9 mouse cellular contexts compared by ENCODE assay signal in the genomic region with DNA sequence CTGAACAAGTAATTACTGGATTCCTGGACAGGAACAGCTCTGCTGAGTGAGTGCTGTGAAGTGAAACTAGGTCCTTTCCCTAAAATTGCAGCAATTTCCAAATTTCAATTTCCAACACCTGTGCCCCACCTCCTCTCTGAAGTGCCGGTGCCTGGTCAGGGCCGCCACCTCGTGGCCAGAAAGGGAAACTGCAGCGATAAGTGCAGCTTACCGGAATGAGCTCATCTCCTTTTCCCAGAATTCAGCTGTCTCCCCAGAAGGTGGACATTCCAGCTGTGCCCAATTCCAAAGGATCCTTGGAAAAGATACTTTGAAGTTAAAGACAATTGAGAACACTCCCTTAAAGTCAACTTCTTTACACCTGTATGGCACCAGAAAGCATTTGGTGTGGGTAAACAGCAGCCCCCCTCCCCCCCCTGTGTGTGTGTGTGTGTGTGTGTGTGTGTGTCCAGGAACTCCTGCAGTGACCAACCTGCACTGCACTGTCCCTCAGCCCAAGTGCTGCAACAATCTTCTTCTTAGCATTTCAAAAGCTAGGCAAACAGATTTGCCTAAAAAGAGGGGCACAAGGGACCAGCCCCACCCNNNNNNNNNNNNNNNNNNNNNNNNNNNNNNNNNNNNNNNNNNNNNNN. TPM values are rescaled to one million over a fixed set of nuclear protein-coding genes. Genes with fewer than 3 reads are reported as not detected.
DNase-seq lines count a peak whose midpoint lies in the region; ATAC-seq and TF ChIP-seq lines count a peak whose summit lies in the region.
"Had no signal": no experiment of that assay in that cellular context is flagged by ENCODE, and none has a peak within 500 bp of the region (broad histone marks: within the 10 kb centered on the region; RNA-seq: fewer than 3 reads in every experiment).

No protein-coding gene starts in this region.

- peak; percentile 84 for DNase-seq in NIH3T3 (ENCODE audit: low read depth)
- DNase-seq in cerebellum, adult 11-12 months, result peak; percentile 71
- DNase-seq in frontal cortex, postnatal 14 days (ENCODE audit: low spot score in 2 of 2), result peak; percentile 49 to 79
- DNase-seq in hindbrain, postnatal 0 days (ENCODE audit: low spot score), result peak; percentile 77
- peak; percentile 67 to 69 for DNase-seq in layer of hippocampus, postnatal 36 days
- DNase-seq in right cerebral cortex, postnatal 36 days (ENCODE audit: low spot score in 2 of 2), result peak; percentile 65 to 79
- peak; percentile 60 for DNase-seq in yolk sac, embryonic 10.5 days (ENCODE audit: low spot score)

- H3K4me3 ChIP-seq in hindbrain, postnatal 0 days (ENCODE audit: low read length), result no peak overlapping the region
- H3K4me3 ChIP-seq: limb, embryonic 13.5 days had no signal

- H3K36me3 ChIP-seq in hindbrain, postnatal 0 days (ENCODE audit: insufficient read depth, low read length), result no peaks in the 10 kb centered on the region
- H3K36me3 ChIP-seq: limb, embryonic 13.5 days had no signal

- no peak overlapping the region for H3K4me2 ChIP-seq in hindbrain, postnatal 0 days (ENCODE audit: low read depth, low read length)
- H3K4me2 ChIP-seq: limb, embryonic 13.5 days had no signal

- no peaks in the 10 kb centered on the region for H3K9me3 ChIP-seq in hindbrain, postnatal 0 days (ENCODE audit: low read length)
- H3K9me3 ChIP-seq: limb, embryonic 13.5 days had no signal

- no peaks in the 10 kb centered on the region for H3K4me1 ChIP-seq in hindbrain, postnatal 0 days (ENCODE audit: insufficient read depth, low read length)
- H3K4me1 ChIP-seq: limb, embryonic 13.5 days had no signal

- peak; percentile 96 for TF ChIP-seq CTCF in hindbrain, postnatal 0 days (IDR thresholded peaks at IDR 0.05; ENCODE audit: low read depth)

- H3K27me3 ChIP-seq in hindbrain, postnatal 0 days (ENCODE audit: insufficient read depth, low read length), result no peaks in the 10 kb centered on the region

- WGBS in hindbrain, postnatal 0 days, result 0% methylated on average over 5 of the region's 5 CpGs

- no peak overlapping the region for H3K9ac ChIP-seq in hindbrain, postnatal 0 days (replicated peaks; ENCODE audit: low read length)
- H3K9ac ChIP-seq: limb, embryonic 13.5 days had no signal

- peak; percentile 75 for ATAC-seq in hindbrain, postnatal 0 days
- peak; percentile 88 for ATAC-seq in megakaryocyte, adult 5-6 weeks (ENCODE audit: poor library complexity, severe bottlenecking)

- no peak overlapping the region for H3K27ac ChIP-seq in hindbrain, postnatal 0 days
- H3K27ac ChIP-seq: limb, embryonic 13.5 days had no signal

RNA-seq across cellular contexts. Expression of gene Anxa4, which starts 13.2 kb away (rescaled TPM):
- 2.1 and 4.2 TPM in 2 replicates for total RNA-seq in hindbrain, postnatal 0 days (2014; rRNA removed)
- polyA plus RNA-seq in hindbrain, postnatal 0 days (2015; fragmentation: Nextera tagmentation; extraction: Ambion mirVana), result 6.4 and 6.8 TPM in 2 replicates
- total RNA-seq in layer of hippocampus, postnatal 36 days (2021), result 1 to 10 TPM; 4.8 to 6.0 TPM
- total RNA-seq in megakaryocyte, adult 5-6 weeks (2015), result 41.8 and 43.7 TPM in 2 replicates
- total RNA-seq in megakaryocyte, adult 5-6 weeks (2017), result 55.9 and 65.7 TPM in 2 replicates

RNA-seq across cellular contexts. Expression of gene Aak1, which starts 42.7 kb away (rescaled TPM):
- total RNA-seq in hindbrain, postnatal 0 days (2014; rRNA removed), result 77.8 and 80.8 TPM in 2 replicates
- 27.0 and 32.6 TPM in 2 replicates for polyA plus RNA-seq in hindbrain, postnatal 0 days (2015; fragmentation: Nextera tagmentation; extraction: Ambion mirVana)
- total RNA-seq in layer of hippocampus, postnatal 36 days (2021), result 100 to 1,000 TPM; 435 to 445 TPM
- 29.7 and 37.6 TPM in 2 replicates for total RNA-seq in megakaryocyte, adult 5-6 weeks (2015)
- total RNA-seq in megakaryocyte, adult 5-6 weeks (2017), result 5.3 and 12.9 TPM in 2 replicates
